Mouse (Mus musculus): Measurements from ENCODE around the gene Adamtsl3.

Gene Adamtsl3

GRCm38 (mm10) chr7:82533188-82533587 is 197.7 kb downstream of the Adamtsl3 start:
- DNase-seq: no peak

- no peak for DNase-seq
Observed at GRCm38 (mm10) chr7:82533747-82534504, 198.4 kb downstream of the Adamtsl3 start.

GRCm38 (mm10) chr7:82544390-82544919 is 209.0 kb downstream of the Adamtsl3 start:
- no peak for DNase-seq

GRCm38 (mm10) chr7:82552005-82552404 is 216.5 kb downstream of the Adamtsl3 start:
- DNase-seq: no peak

- DNase-seq: no peak
Observed at GRCm38 (mm10) chr7:82555803-82556202, 220.3 kb downstream of the Adamtsl3 start.

- DNase-seq: no peak
Observed at GRCm38 (mm10) chr7:82556417-82556816, 220.9 kb downstream of the Adamtsl3 start.

GRCm38 (mm10) chr7:82557111-82557510 is 221.6 kb downstream of the Adamtsl3 start:
- DNase-seq: no peak

GRCm38 (mm10) chr7:82566688-82567087 is 231.2 kb downstream of the Adamtsl3 start:
- DNase-seq: no peak

- no peak for DNase-seq
Observed at GRCm38 (mm10) chr7:82567811-82568210, 232.3 kb downstream of the Adamtsl3 start.

- DNase-seq: no peak
Observed at GRCm38 (mm10) chr7:82572981-82573380, 237.5 kb downstream of the Adamtsl3 start.

- no peak for DNase-seq
Observed at GRCm38 (mm10) chr7:82580007-82580406, 244.5 kb downstream of the Adamtsl3 start.

GRCm38 (mm10) chr7:82581802-82582201 is 246.3 kb downstream of the Adamtsl3 start:
- DNase-seq: no peak

GRCm38 (mm10) chr7:82582534-82582933 is 247.0 kb downstream of the Adamtsl3 start:
- no peak for DNase-seq

- DNase-seq: no peak
Observed at GRCm38 (mm10) chr7:82590931-82591330, 255.4 kb downstream of the Adamtsl3 start.

GRCm38 (mm10) chr7:82602008-82602407 is 266.5 kb downstream of the Adamtsl3 start:
- DNase-seq: no peak

- DNase-seq: no peak
Observed at GRCm38 (mm10) chr7:82605425-82605824, 269.9 kb downstream of the Adamtsl3 start.

GRCm38 (mm10) chr7:82609629-82610028 is 274.1 kb downstream of the Adamtsl3 start:
- DNase-seq: no peak

GRCm38 (mm10) chr7:82625342-82625741 is 289.8 kb downstream of the Adamtsl3 start:
- DNase-seq: no peak

GRCm38 (mm10) chr7:82647183-82647582 is 311.7 kb downstream of the Adamtsl3 start:
- DNase-seq: no peak

- no peak for DNase-seq
Observed at GRCm38 (mm10) chr7:82647909-82648308, 312.4 kb downstream of the Adamtsl3 start.

GRCm38 (mm10) chr7:82648353-82649080 is 313.0 kb downstream of the Adamtsl3 start, which contains the start of the genes Saxo2 and Efl1:
Saxo2 (minus strand) TSS chr7:82648528.
Efl1 (plus strand) TSS chr7:82648614.
- DNase-seq: peak; percentile 97

GRCm38 (mm10) chr7:82649081-82649445 is 313.6 kb downstream of the Adamtsl3 start:
- no peak for DNase-seq
